ENCODE assay signal across 8 mouse cellular contexts in genomic region chr4:123412528-123412878, GRCm38 (mm10).
A peak's percentile ranks its signal among the peaks of the same experiment; 100 is the strongest.
DNase-seq lines count a peak whose midpoint lies in the region; ATAC-seq and TF ChIP-seq lines count a peak whose summit lies in the region.

No protein-coding gene starts in this region.

- peaks cover 27% of the 10 kb centered on the region; the same call in 1 of the 2 replicates for H3K4me1 ChIP-seq in kidney, adult 2 months (ENCODE audit: control insufficient read depth, insufficient read depth, low read length)
- H3K4me1 ChIP-seq in hindbrain, embryonic 13.5 days (replicated peaks) = peaks cover 45% of the 10 kb centered on the region
- peaks cover 41% of the 10 kb centered on the region for H3K4me1 ChIP-seq in midbrain, embryonic 12.5 days

- H3K4me2 ChIP-seq in hindbrain, embryonic 13.5 days = peak overlapping the region; percentile 87
- peak overlapping the region; percentile 76 for H3K4me2 ChIP-seq in midbrain, embryonic 12.5 days (replicated peaks)

- H3K27me3 ChIP-seq in kidney, adult 2 months (replicated peaks; ENCODE audit: control insufficient read depth, insufficient read depth, low read length) = no peaks in the 10 kb centered on the region
- no peaks in the 10 kb centered on the region for H3K27me3 ChIP-seq in hindbrain, embryonic 13.5 days
- H3K27me3 ChIP-seq in midbrain, embryonic 12.5 days = no peaks in the 10 kb centered on the region

- TF ChIP-seq POLR2A in kidney, adult 2 months (IDR thresholded peaks at IDR 0.05; ENCODE audit: low read depth, low read length) = no peak

- no peaks in the 10 kb centered on the region for H3K36me3 ChIP-seq in kidney, adult 2 months (ENCODE audit: control insufficient read depth, insufficient read depth, low read length)
- 0 out of 2 replicates have a peak, but pooled peaks cover 2% of the 10 kb centered on the region for H3K36me3 ChIP-seq in hindbrain, embryonic 13.5 days
- peaks cover 15% of the 10 kb centered on the region for H3K36me3 ChIP-seq in midbrain, embryonic 12.5 days

- H3K9ac ChIP-seq in hindbrain, embryonic 13.5 days = peak overlapping the region; percentile 88
- H3K9ac ChIP-seq in midbrain, embryonic 12.5 days (replicated peaks) = peak overlapping the region; percentile 87

- WGBS in kidney, adult 2 months = 7% methylated on average over 6 of the region's 6 CpGs
- WGBS in hindbrain, embryonic 13.5 days = 3% methylated on average over 6 of the region's 6 CpGs
- WGBS in midbrain, embryonic 12.5 days = 4% methylated on average over 6 of the region's 6 CpGs

- TF ChIP-seq CTCF in kidney, adult 2 months (conservative IDR thresholded peaks at IDR 0.05; ENCODE audit: insufficient read depth, insufficient read length, low read depth, low read length) = no peak

- H3K27ac ChIP-seq in kidney, adult 2 months (ENCODE audit: insufficient read depth, low read depth, low read length) = peak overlapping the region; percentile 90
- peak overlapping the region; percentile 96 for H3K27ac ChIP-seq in hindbrain, embryonic 13.5 days
- peak overlapping the region; percentile 98 for H3K27ac ChIP-seq in midbrain, embryonic 12.5 days (replicated peaks)

- intact Hi-C loops in left cerebral cortex, postnatal 36 days (cut with DNase I) = no loop called here

- H3K9me3 ChIP-seq in hindbrain, embryonic 13.5 days = no peaks in the 10 kb centered on the region
- no peaks in the 10 kb centered on the region for H3K9me3 ChIP-seq in midbrain, embryonic 12.5 days

- DNase-seq in kidney, adult 2 months = no peak
- no peak for DNase-seq in kidney, postnatal 4 days
- peak; percentile 70 for DNase-seq in embryo, embryonic 11 days
- DNase-seq in right cerebral cortex, postnatal 36 days (ENCODE audit: low spot score in 2 of 2) = no peak
- DNase-seq in thymus, postnatal 4 days = no peak
- DNase-seq in left cerebral cortex, postnatal 36 days (ENCODE audit: low spot score in 2 of 2) = no peak

- peak; percentile 19; the same call in 1 of the 2 replicates for ATAC-seq in hindbrain, embryonic 13.5 days (ENCODE audit: low FRiP score)
- ATAC-seq in midbrain, embryonic 12.5 days (ENCODE audit: low FRiP score, low read depth) = peak; percentile 5; the same call in 1 of the 2 replicates

- H3K4me3 ChIP-seq in kidney, adult 2 months (ENCODE audit: insufficient read depth, low read depth, low read length) = peak overlapping the region; percentile 88
- peak overlapping the region; percentile 75 for H3K4me3 ChIP-seq in hindbrain, embryonic 13.5 days
- peak overlapping the region; percentile 77 for H3K4me3 ChIP-seq in midbrain, embryonic 12.5 days
